Mouse (Mus musculus): ENCODE results near the gene Cap2. TPM values are rescaled to one million over a fixed set of nuclear protein-coding genes. Genes with fewer than 3 reads are reported as not detected.

The Cap2 gene
- total and polyA plus RNA-seq, 3 experiments = 14.8 to 120 (median 22.3) TPM

DNA sequence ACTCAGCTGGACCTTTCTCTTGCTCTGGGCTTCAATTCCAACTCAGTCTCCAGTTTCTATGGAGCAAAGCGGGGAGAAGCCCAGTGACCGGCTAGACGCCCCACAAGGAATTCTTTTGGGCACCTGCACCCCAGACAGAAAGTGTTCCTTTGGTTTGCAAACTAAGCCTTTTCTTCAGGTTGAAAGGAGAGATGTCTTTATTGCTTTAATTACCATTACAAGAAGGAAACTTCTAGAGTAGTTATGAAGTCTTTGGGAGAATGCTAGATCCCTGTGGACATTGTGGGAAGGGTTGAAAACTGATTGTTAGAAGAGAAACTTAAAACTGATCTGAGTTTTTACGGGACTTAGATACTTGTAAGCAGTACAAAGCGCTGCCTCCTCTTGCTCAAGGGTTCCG is 143.8 kb downstream of the Cap2 start:
- no peak overlapping the region for H3K9ac ChIP-seq (ENCODE audit: control insufficient read depth, low read depth, low read length, poor library complexity, severe bottlenecking)
- no peaks in the 10 kb centered on the region for H3K79me2 ChIP-seq (ENCODE audit: control insufficient read depth, insufficient read depth, low read length, poor library complexity)
- no peaks in the 10 kb centered on the region for H3K27me3 ChIP-seq (ENCODE audit: control insufficient read depth in 1 of 2, insufficient read depth in 2 of 2, low read length in 2 of 2)
- no peak overlapping the region for H3K27ac ChIP-seq (ENCODE audit: control insufficient read depth, low read depth, low read length)
- H3K36me3 ChIP-seq (ENCODE audit: control insufficient read depth in 1 of 2, insufficient read depth in 2 of 2, low read length in 2 of 2) = no peaks in the 10 kb centered on the region
- no peak for TF ChIP-seq TAL1 (IDR thresholded peaks at IDR 0.05; ENCODE audit: low read length)
- no peak for TF ChIP-seq TBP (IDR thresholded peaks at IDR 0.05; ENCODE audit: low read depth, low read length)
- TF ChIP-seq ELF1 (IDR thresholded peaks at IDR 0.05; ENCODE audit: low read depth, low read length) = no peak
- no peak for TF ChIP-seq TCF12 (IDR thresholded peaks at IDR 0.05; ENCODE audit: low read depth, low read length)
- TF ChIP-seq USF2 (IDR thresholded peaks at IDR 0.05; ENCODE audit: borderline replicate concordance in 1 of 2, insufficient read depth in 1 of 2, low read depth in 1 of 2, low read length in 2 of 2) = no peak
- TF ChIP-seq GATA1 (IDR thresholded peaks at IDR 0.05; ENCODE audit: low read depth, low read length) = no peak
- no peak for TF ChIP-seq SMC3 (IDR thresholded peaks at IDR 0.05; ENCODE audit: low read depth, low read length)
- TF ChIP-seq ETS1 (IDR thresholded peaks at IDR 0.05; ENCODE audit: low read depth, low read length) = no peak
- no peak for TF ChIP-seq MYC (IDR thresholded peaks at IDR 0.05; ENCODE audit: low read depth, low read length)
- no peak for TF ChIP-seq ZNF384 (IDR thresholded peaks at IDR 0.05; ENCODE audit: low read depth, low read length)
- TF ChIP-seq RCOR1 (IDR thresholded peaks at IDR 0.05; ENCODE audit: low read depth, low read length) = no peak
- no peak for TF ChIP-seq MAX (IDR thresholded peaks at IDR 0.05; ENCODE audit: low read length)
- TF ChIP-seq JUND (IDR thresholded peaks at IDR 0.05; ENCODE audit: low read depth, low read length) = no peak
- no peak for TF ChIP-seq EP300 (IDR thresholded peaks at IDR 0.05; ENCODE audit: low read depth in 1 of 2, low read length in 2 of 2)
- TF ChIP-seq POLR2AphosphoS2 (IDR thresholded peaks at IDR 0.05; ENCODE audit: low read length) = no peak
- no peak for TF ChIP-seq ZKSCAN1 (IDR thresholded peaks at IDR 0.05; ENCODE audit: low read depth, low read length)
- TF ChIP-seq HCFC1 (IDR thresholded peaks at IDR 0.05; ENCODE audit: low read depth, low read length) = no peak
- H3K9me3 ChIP-seq (replicated peaks; ENCODE audit: insufficient read depth, low read length) = no peaks in the 10 kb centered on the region
- H3K4me1 ChIP-seq (ENCODE audit: control insufficient read depth in 1 of 2, insufficient read depth in 2 of 2, low read length in 2 of 2) = no peaks in the 10 kb centered on the region
- no peak overlapping the region for H3K4me3 ChIP-seq (ENCODE audit: control insufficient read depth in 1 of 2, insufficient read depth in 1 of 2, low read depth in 2 of 2, low read length in 2 of 2)
- no peak for DNase-seq (ENCODE audit: low read depth, low spot score)

DNA sequence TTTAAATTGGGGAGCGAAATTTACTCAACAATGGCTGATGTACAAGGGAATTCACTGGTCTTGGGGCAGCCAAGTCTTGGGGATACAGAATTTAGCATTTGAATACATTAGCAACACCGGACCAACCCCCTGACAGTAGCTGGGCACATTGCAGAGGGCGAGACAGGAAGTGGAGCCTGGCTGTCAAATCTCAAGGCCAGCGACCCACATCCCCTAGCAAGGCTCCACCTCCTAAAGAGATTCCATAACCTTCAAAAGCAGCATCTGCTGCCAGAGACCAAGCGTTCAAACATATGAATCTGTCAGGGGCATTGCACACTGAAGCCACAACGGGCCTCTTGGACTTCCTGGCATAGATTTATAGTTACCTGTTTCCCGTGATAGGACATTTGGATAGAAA is 150.2 kb downstream of the Cap2 start:
- no peak for DNase-seq (ENCODE audit: low read depth, low spot score)
- Histone ChIP-seq H3K9me3 (replicated peaks; ENCODE audit: insufficient read depth, low read length) (no peaks in the 10 kb centered on the region), H3K36me3 (ENCODE audit: control insufficient read depth in 1 of 2, insufficient read depth in 2 of 2, low read length in 2 of 2) (no peaks in the 10 kb centered on the region), H3K4me3 (ENCODE audit: control insufficient read depth in 1 of 2, insufficient read depth in 1 of 2, low read depth in 2 of 2, low read length in 2 of 2) (no peak overlapping the region), H3K79me2 (ENCODE audit: control insufficient read depth, insufficient read depth, low read length, poor library complexity) (no peaks in the 10 kb centered on the region), H3K27me3 (ENCODE audit: control insufficient read depth in 1 of 2, insufficient read depth in 2 of 2, low read length in 2 of 2) (no peaks in the 10 kb centered on the region), H3K27ac (ENCODE audit: control insufficient read depth, low read depth, low read length) (no peak overlapping the region), H3K9ac (ENCODE audit: control insufficient read depth, low read depth, low read length, poor library complexity, severe bottlenecking) (no peak overlapping the region), H3K4me1 (ENCODE audit: control insufficient read depth in 1 of 2, insufficient read depth in 2 of 2, low read length in 2 of 2) (no peaks in the 10 kb centered on the region)
- TF ChIP-seq MAZ (IDR thresholded peaks at IDR 0.05; ENCODE audit: low read depth, low read length) = no peak
- TF ChIP-seq KAT2A (conservative IDR thresholded peaks at IDR 0.05; ENCODE audit: low read depth, low read length) = no peak
- TF ChIP-seq POLR2AphosphoS5 (IDR thresholded peaks at IDR 0.05; ENCODE audit: borderline replicate concordance, low read depth, low read length) = no peak
- no peak for TF ChIP-seq TBP (IDR thresholded peaks at IDR 0.05; ENCODE audit: low read depth, low read length)
- TF ChIP-seq ZNF384 (IDR thresholded peaks at IDR 0.05; ENCODE audit: low read depth, low read length) = no peak
- TF ChIP-seq ZC3H11A (IDR thresholded peaks at IDR 0.05; ENCODE audit: low read depth, low read length) = no peak
- no peak for TF ChIP-seq USF2 (IDR thresholded peaks at IDR 0.05; ENCODE audit: borderline replicate concordance in 1 of 2, insufficient read depth in 1 of 2, low read depth in 1 of 2, low read length in 2 of 2)
- TF ChIP-seq ZMIZ1 (IDR thresholded peaks at IDR 0.05; ENCODE audit: low read depth, low read length) = no peak
- TF ChIP-seq TCF12 (IDR thresholded peaks at IDR 0.05; ENCODE audit: low read depth, low read length) = no peak
- TF ChIP-seq POLR2AphosphoS2 (IDR thresholded peaks at IDR 0.05; ENCODE audit: low read length) = no peak
- TF ChIP-seq GABPA (IDR thresholded peaks at IDR 0.05; ENCODE audit: low read depth, low read length) = no peak
- no peak for TF ChIP-seq MXI1 (IDR thresholded peaks at IDR 0.05; ENCODE audit: low read depth, low read length)
- TF ChIP-seq GATA1 (IDR thresholded peaks at IDR 0.05; ENCODE audit: low read depth, low read length) = no peak
- TF ChIP-seq MAFK (IDR thresholded peaks at IDR 0.05; ENCODE audit: borderline replicate concordance, low read depth, low read length) = no peak
- no peak for TF ChIP-seq POLR2A (IDR thresholded peaks at IDR 0.05; ENCODE audit: control insufficient read depth in 1 of 2, insufficient read depth in 1 of 2, low read depth in 1 of 2, low read length in 2 of 2, poor library complexity in 1 of 2)
- TF ChIP-seq SMC3 (IDR thresholded peaks at IDR 0.05; ENCODE audit: low read depth, low read length) = no peak
- TF ChIP-seq ETS1 (IDR thresholded peaks at IDR 0.05; ENCODE audit: low read depth, low read length) = no peak
